Mouse (Mus musculus) spleen, adult 2 months (tissue): ENCODE data around the gene Ift46.

Source experiments
- CTCF ChIP-seq: fragments of 200-500 bp; IDR thresholded peaks from 2 replicates; pipeline ENCODE4 v1.5.1; 2011; ENCODE audit warnings: mild to moderate bottlenecking, inconsistent platforms; ENCODE audit not compliant: insufficient read depth, insufficient read length, insufficient replicate concordance; ENCODE audit errors: extremely low read depth
- POLR2A ChIP-seq: fragments of 200-500 bp; IDR thresholded peaks from 2 replicates; pipeline ENCODE4 v1.6.1; 2011; ENCODE audit warnings: low read depth, low read length, inconsistent platforms

DNA sequence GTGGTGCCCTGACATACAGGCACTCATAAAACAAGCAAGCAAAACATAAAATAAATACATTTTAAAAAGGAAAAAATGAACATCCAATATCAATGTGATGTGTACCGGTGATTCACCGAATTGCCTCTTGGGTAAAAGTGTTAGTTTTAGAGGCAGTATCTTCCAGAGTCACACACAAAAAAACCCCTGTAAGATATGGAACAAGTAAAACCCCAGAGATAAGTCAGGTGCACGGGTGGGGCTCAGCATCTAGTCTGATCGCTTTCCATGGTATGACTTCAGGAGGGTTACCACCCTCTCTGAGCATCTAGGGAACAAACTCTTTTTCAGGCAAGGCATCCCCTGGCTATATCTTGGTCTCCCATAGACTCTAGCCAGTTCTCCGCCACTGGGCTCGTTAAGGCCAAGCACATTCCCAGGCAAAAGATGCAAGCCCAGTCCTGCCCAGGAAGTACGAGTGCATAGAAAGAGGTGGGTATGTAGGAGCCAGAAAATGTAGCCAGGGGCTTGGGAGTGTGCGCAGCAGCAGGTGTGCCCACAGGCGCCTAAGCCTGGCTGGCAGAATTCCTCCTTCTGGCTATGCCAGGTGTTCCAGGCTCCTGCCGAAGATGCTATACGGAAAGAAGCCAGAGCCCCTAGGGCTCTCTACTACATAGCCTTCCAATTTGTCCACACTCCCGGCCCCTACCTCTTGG lies 48.6 kb upstream of the Ift46 start:
- no peak for TF ChIP-seq POLR2A
- no peak for TF ChIP-seq CTCF
